Mouse (Mus musculus): ENCODE measurements at regions not wholly inside any gene's neighbourhood (a gene's known extent, or its start where the extent isn't known, plus 50 kb on each side); places are given as distances from the start of the nearest gene placed in this dataset.
"Not testable (repeated sequence)": the region's sequence is repeated elsewhere in the genome, so short reads cannot be mapped to it uniquely, and the experiment has no call there.

- not testable (repeated sequence) for TF ChIP-seq CTCF, EP300 (IDR thresholded peaks at IDR 0.05)
Observed at GRCm38 (mm10) chr2:39472925-39473324, 246.7 kb upstream of the Ppp6c start.
